Mouse (Mus musculus): ENCODE data around the gene Espnl.

Gene Espnl

DNA sequence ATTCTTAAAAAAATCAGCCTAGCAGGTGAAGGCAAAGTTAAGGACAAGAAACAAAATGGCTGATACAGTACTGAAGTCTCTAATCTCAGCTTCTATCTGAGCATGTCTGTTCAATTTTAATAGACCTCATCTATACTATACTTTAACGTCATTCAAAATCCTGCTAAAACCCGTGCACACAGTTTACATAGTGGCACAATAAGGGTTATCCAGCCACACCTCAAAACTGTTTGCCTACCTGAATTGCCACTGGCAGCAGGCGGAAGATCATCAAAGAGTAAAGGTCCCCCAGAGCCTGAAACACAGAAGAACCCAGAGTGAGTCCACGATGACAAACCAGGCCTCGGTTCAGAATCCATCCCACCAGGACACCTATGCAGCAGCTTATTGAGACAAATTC lies 68.5 kb downstream of the Espnl start:
- DNase-seq: no peak

DNA sequence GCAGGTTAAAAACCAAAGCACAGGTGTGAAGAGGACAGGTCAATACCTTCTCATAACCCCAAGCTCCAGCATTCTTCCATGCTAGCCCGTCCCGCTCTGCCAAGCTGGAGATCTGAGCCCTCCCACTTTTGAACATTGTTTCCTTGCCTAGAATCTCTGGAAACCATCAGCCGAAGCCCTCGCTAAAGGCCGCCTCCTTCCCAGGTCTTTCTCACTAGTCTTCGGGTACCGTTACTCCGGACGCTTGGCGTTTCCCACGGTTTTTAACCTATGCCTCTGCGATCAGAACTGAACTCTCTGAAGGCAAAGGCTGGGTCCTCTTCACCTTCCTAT lies 76.0 kb downstream of the Espnl start:
- DNase-seq: peak; percentile 46

All from cerebellum, adult 11-12 months (tissue).